Mouse (Mus musculus) pancreas, adult 10 weeks (tissue): ENCODE data around the gene Olfr59. TPM values are rescaled to one million over a fixed set of nuclear protein-coding genes. Genes with fewer than 3 reads are reported as not detected.

Source experiments
- polyA plus RNA-seq: library from polyadenylated mRNA; stranded (reverse); fragments of 350-450 nt; fragmentation: Illumina TruSeq; extraction: RNeasy Lipid Tissue Mini Kit (QIAGEN cat#74804); gene quantifications from one replicate; pipeline ENCODE4 v1.2.3, GENCODE M21; 2015; ENCODE audit warnings: low read depth, low replicate concordance; ENCODE audit not compliant: insufficient read depth

Olfr59 gene
- polyA plus RNA-seq: not detected

GRCm38 (mm10) chr11:74283436-74283835, at the start of gene Olfr59:
Gene Olfr59, plus strand, starts transcription at chr11:74283736.

GRCm38 (mm10) chr11:74259508-74259907, 24.0 kb upstream of the Olfr59 start, which contains the start of gene Olfr406:
Gene Olfr406, plus strand, starts transcription at chr11:74259808.

GRCm38 (mm10) chr11:74337931-74338330, 54.4 kb downstream of the Olfr59 start, which contains the start of gene Olfr410:
Gene Olfr410, minus strand, starts transcription at chr11:74338031.

Other genes with a start within 250 kb of the Olfr59 start
- not detected for gene Olfr139, start 227.2 kb upstream of the Olfr59 start, polyA plus RNA-seq
- gene Olfr399, start 227.1 kb upstream of the Olfr59 start, polyA plus RNA-seq: not detected
- not detected for gene Zfp616, start 213.8 kb upstream of the Olfr59 start, polyA plus RNA-seq
- not detected for gene Olfr401, start 170.0 kb upstream of the Olfr59 start, polyA plus RNA-seq
- gene Olfr402, start 130.2 kb upstream of the Olfr59 start, polyA plus RNA-seq: not detected
- not detected for gene Olfr403, start 97.5 kb upstream of the Olfr59 start, polyA plus RNA-seq
- gene Olfr43, start 72.4 kb upstream of the Olfr59 start, polyA plus RNA-seq: not detected
- gene Olfr406, start 23.9 kb upstream of the Olfr59 start, polyA plus RNA-seq: not detected
- not detected for gene Olfr410, start 54.3 kb downstream of the Olfr59 start, polyA plus RNA-seq
- gene Olfr411, start 68.9 kb downstream of the Olfr59 start, polyA plus RNA-seq: not detected
- gene Olfr412, start 78.3 kb downstream of the Olfr59 start, polyA plus RNA-seq: not detected